Mouse (Mus musculus): ENCODE measurements around the gene Hmmr. TPM values are rescaled to one million over a fixed set of nuclear protein-coding genes. Genes with fewer than 3 reads are reported as not detected.
"Not testable (repeated sequence)": the region's sequence is repeated elsewhere in the genome, so short reads cannot be mapped to it uniquely, and the experiment has no call there.

Gene Hmmr
- polyA plus RNA-seq, 1 experiment, result 2.2 TPM

DNA sequence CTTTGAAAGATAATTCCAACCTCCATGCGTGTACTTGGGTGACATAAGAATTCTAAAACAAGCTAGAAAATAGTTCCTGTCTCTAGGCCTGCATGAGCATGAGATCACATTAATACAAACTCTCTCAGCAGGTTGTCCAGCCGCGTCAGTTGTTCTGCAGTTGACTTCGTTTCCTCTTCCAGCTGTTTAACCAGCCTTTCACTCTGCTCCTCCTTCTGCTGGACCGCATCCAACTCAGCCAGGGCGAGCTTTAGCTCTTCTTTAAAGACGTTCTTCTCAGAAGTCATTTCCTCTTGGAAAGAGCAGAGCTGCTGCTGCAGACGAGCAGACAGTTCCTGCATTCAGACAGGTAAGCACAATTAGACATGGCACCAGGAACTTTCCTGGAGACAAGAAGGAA lies 19.4 kb downstream of the Hmmr start:
- no peak overlapping the region for H3K4me3 ChIP-seq (replicated peaks)
- no peaks in the 10 kb centered on the region for H3K27me3 ChIP-seq (replicated peaks)
- H3K36me3 ChIP-seq (replicated peaks; ENCODE audit: low read length), result peaks cover 91% of the 10 kb centered on the region
- peaks cover 20% of the 10 kb centered on the region for H3K4me1 ChIP-seq
- no peaks in the 10 kb centered on the region for H3K9me3 ChIP-seq
- TF ChIP-seq FLI1 (IDR thresholded peaks at IDR 0.05; ENCODE audit: low read length) (no peak), GATA1 (IDR thresholded peaks at IDR 0.05; ENCODE audit: borderline replicate concordance, low read length) (no peak)

DNA sequence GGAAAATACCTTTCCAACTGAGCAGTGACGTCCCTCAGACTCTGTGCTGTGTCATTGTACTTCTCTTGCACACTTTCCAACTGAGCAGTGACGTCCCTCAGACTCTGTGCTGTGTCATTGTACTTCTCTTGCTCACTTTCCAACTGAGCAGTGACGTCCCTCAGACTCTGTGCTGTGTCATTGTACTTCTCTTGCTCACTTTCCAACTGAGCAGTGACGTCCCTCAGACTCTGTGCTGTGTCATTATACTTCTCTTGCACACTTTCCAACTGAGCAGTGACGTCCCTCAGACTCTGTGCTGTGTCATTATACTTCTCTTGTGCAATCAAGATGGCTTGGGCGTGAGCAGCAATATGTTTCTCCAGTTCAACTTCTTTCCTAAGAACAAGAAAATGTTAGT lies 23.3 kb downstream of the Hmmr start:
- peaks cover 92% of the 10 kb centered on the region for H3K36me3 ChIP-seq (replicated peaks; ENCODE audit: low read length)
- H3K27me3 ChIP-seq (replicated peaks); H3K9me3 ChIP-seq: not testable (repeated sequence)
- peak overlapping the region; percentile 33 for H3K4me3 ChIP-seq (replicated peaks)
- H3K4me1 ChIP-seq, result peaks cover 13% of the 10 kb centered on the region

GRCm38 (mm10) chr11:40695103-40695502 lies 38.1 kb downstream of the Hmmr start, which contains the start of gene Mat2b:
Gene Mat2b (minus strand): TSS chr11:40695203.
- TF ChIP-seq GATA1 (IDR thresholded peaks at IDR 0.05; ENCODE audit: borderline replicate concordance, low read length) (no peak), FLI1 (IDR thresholded peaks at IDR 0.05; ENCODE audit: low read length) (no peak)
- Histone ChIP-seq H3K9me3 (peaks cover 6% of the 10 kb centered on the region), H3K4me1 (peaks cover 33% of the 10 kb centered on the region), H3K36me3 (replicated peaks; ENCODE audit: low read length) (peaks cover 11% of the 10 kb centered on the region), H3K27me3 (replicated peaks) (no peaks in the 10 kb centered on the region), H3K4me3 (replicated peaks) (peak within 1 kb of the TSS; percentile 94)

DNA sequence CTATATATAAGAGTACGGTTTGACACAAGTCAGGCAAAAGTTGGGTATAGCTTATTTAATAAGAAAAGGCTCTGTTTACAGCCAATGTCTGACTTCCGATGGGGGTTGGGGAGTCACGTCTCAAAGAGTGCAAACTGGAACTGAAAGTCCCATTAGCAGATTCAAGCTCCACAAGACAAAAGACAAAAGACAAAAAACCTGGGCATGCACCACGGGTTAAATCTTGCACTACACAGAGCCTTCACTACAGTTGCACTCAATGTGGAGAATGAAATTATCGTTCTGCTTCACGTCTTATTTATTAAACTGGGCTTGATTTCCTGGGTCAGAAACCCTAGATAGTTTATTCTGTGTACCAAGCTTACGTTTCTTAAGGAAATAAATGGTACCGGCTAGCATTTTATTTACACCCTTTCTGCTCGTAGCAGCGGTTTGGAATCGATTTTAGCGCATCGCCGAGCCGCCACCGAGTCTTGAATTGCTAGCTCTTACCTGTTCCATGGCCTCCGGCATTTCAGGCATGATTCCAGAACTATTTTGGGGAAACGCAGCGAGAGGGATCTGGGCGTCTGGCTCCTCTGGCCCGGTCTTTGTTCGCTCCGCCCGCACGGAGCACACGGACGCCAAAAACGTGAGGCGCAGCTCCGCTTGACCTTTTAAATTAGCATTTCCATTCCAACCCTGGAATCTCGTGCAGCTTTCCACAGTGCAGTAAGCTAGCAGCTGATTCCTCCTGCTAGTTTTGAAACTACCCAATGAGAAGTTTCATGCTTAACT lies 38.7 kb downstream of the Hmmr start:
- Histone ChIP-seq H3K9me3 (peaks cover 1% of the 10 kb centered on the region), H3K4me3 (replicated peaks) (peak overlapping the region; percentile 94)

DNA sequence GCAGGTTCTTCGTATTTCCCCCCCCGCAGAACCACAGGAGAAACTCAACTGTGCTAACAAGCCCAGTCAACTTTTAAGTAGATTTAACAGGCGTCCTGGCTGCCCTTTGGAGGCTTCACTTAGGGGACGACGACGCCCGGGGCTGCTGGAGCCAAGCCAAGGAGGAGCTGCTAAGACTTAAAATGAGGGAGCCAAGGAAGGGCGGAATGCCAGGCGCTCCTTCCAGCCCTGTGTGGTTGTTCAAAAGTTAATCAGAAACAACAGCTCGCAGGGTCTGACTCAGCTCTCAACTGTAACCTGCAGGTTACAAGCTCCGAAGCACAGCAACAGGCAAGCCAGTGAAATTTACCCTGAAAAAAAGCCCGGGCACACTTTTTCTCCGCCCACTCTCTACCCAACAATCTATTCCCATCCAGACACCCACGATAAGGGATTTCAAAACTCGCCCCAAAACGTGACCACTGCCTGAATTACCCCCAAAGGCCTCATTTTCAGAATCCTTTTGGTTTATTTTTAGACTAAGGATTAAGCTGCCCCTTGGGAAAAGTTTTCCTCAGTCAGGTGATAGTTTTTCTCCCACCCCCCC lies 39.8 kb downstream of the Hmmr start:
- TF ChIP-seq GATA1 (IDR thresholded peaks at IDR 0.05; ENCODE audit: borderline replicate concordance, low read length), result no peak
- no peak for TF ChIP-seq FLI1 (IDR thresholded peaks at IDR 0.05; ENCODE audit: low read length)
- H3K27me3 ChIP-seq (replicated peaks), result no peaks in the 10 kb centered on the region
- no peaks in the 10 kb centered on the region for H3K9me3 ChIP-seq
- H3K4me3 ChIP-seq (replicated peaks), result peak overlapping the region; percentile 94
- H3K36me3 ChIP-seq (replicated peaks; ENCODE audit: low read length), result peaks cover 11% of the 10 kb centered on the region
- H3K4me1 ChIP-seq, result peaks cover 39% of the 10 kb centered on the region

More for the DNA sequence above, 38.7 kb downstream of the Hmmr start:
- H3K36me3 ChIP-seq (replicated peaks; ENCODE audit: low read length), result peaks cover 10% of the 10 kb centered on the region
- TF ChIP-seq FLI1 (IDR thresholded peaks at IDR 0.05; ENCODE audit: low read length), result no peak
- no peak for TF ChIP-seq GATA1 (IDR thresholded peaks at IDR 0.05; ENCODE audit: borderline replicate concordance, low read length)
- H3K4me1 ChIP-seq, result peaks cover 39% of the 10 kb centered on the region
- H3K27me3 ChIP-seq (replicated peaks), result no peaks in the 10 kb centered on the region

- Histone ChIP-seq H3K27me3 (replicated peaks) (no peaks in the 10 kb centered on the region), H3K9me3 (no peaks in the 10 kb centered on the region), H3K4me1 (peaks cover 33% of the 10 kb centered on the region), H3K4me3 (replicated peaks) (peak overlapping the region; percentile 94), H3K36me3 (replicated peaks; ENCODE audit: low read length) (peaks cover 17% of the 10 kb centered on the region)
- TF ChIP-seq FLI1 (IDR thresholded peaks at IDR 0.05; ENCODE audit: low read length) (no peak), GATA1 (IDR thresholded peaks at IDR 0.05; ENCODE audit: borderline replicate concordance, low read length) (no peak)
These were observed 40.5 kb downstream of the Hmmr start for GRCm38 (mm10) chr11:40692511-40693365.

DNA sequence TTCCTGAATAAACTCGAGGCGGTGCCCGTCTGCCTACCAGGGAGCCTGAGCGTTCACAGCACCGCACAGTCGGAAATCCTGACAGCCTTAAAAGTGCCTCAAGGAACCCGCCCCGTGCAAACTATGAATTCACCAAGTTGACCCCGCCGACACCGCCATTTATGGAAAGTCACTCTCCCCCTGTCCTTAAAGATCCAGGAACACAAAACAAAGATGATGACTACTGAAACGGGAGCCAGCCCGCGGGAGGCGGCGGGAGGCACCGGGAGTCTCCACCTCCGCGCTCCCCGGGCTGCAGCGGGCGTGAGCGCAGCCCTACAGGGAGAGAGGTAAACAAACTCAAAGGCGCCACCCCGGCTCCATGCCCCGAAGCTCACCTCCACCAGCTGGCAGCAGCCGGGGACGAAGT lies 41.1 kb downstream of the Hmmr start:
- no peaks in the 10 kb centered on the region for H3K9me3 ChIP-seq
- H3K4me3 ChIP-seq (replicated peaks), result peak overlapping the region; percentile 94
- no peaks in the 10 kb centered on the region for H3K27me3 ChIP-seq (replicated peaks)
- peaks cover 32% of the 10 kb centered on the region for H3K4me1 ChIP-seq
- TF ChIP-seq GATA1 (IDR thresholded peaks at IDR 0.05; ENCODE audit: borderline replicate concordance, low read length) (no peak), FLI1 (IDR thresholded peaks at IDR 0.05; ENCODE audit: low read length) (no peak)
- peaks cover 23% of the 10 kb centered on the region for H3K36me3 ChIP-seq (replicated peaks; ENCODE audit: low read length)

- peak overlapping the region; percentile 94 for H3K4me3 ChIP-seq (replicated peaks)
These were observed 42.6 kb downstream of the Hmmr start for GRCm38 (mm10) chr11:40690444-40691127.

DNA sequence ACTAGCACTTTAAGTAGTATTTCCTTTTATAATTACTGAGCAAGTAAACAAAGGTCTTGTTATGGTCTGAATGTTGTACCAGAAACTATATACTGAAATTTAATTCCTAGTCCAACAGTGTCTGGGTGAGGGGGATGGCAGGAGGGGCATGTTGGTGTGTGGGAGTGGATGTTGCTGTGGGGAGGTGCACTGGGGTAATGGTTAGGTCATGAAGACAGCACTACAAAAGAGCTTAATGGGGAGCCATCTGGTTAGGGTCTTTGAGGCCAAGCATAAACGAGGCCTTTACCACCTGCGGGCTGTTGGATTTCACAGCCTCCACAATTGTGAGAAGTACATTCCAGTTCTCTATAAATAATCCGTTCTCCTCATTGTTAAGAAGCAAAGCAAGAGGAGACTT lies 49.9 kb downstream of the Hmmr start:
- H3K9me3 ChIP-seq, result no peaks in the 10 kb centered on the region
- peaks cover 10% of the 10 kb centered on the region for H3K4me1 ChIP-seq
- H3K36me3 ChIP-seq (replicated peaks; ENCODE audit: low read length), result peaks cover 99% of the 10 kb centered on the region
- no peaks in the 10 kb centered on the region for H3K27me3 ChIP-seq (replicated peaks)
- no peak for TF ChIP-seq GATA1 (IDR thresholded peaks at IDR 0.05; ENCODE audit: borderline replicate concordance, low read length)
- no peak overlapping the region for H3K4me3 ChIP-seq (replicated peaks)

More at GRCm38 (mm10) chr11:40690444-40691127, 42.6 kb downstream of the Hmmr start:
- peaks cover 39% of the 10 kb centered on the region for H3K36me3 ChIP-seq (replicated peaks; ENCODE audit: low read length)
- no peaks in the 10 kb centered on the region for H3K27me3 ChIP-seq (replicated peaks)
- peaks cover 36% of the 10 kb centered on the region for H3K4me1 ChIP-seq
- no peak for TF ChIP-seq GATA1 (IDR thresholded peaks at IDR 0.05; ENCODE audit: borderline replicate concordance, low read length)
- no peak for TF ChIP-seq FLI1 (IDR thresholded peaks at IDR 0.05; ENCODE audit: low read length)
- H3K9me3 ChIP-seq, result no peaks in the 10 kb centered on the region

Measured in megakaryocyte, embryonic 14.5 days (primary cell).